Mouse (Mus musculus) stomach, postnatal 0 days (tissue): ENCODE data around the gene Ddx6. TPM values are rescaled to one million over a fixed set of nuclear protein-coding genes. Genes with fewer than 3 reads are reported as not detected.
"Not testable (repeated sequence)": the region's sequence is repeated elsewhere in the genome, so short reads cannot be mapped to it uniquely, and the experiment has no call there.

ENCODE experiments used
- ATAC-seq: fragments of 200-750 bp; cut with Nextera tagmentation; 2 replicates; pipeline ENCODE4 v1.8.0; 2017; ENCODE audit not compliant: low FRiP score, low TSS enrichment
- DNase-seq: peaks from one replicate; pipeline ENCODE4 v3.0.0-alpha.2; 2016; ENCODE audit warnings: low spot score
- H3K27ac ChIP-seq: fragments of 300-500 bp; sonication (generic); replicated peaks from 2 replicates; pipeline ENCODE4 v1.5.1; 2014; ENCODE audit warnings: mild to moderate bottlenecking, control low read depth
- H3K27me3 ChIP-seq: fragments of 300-500 bp; sonication (generic); 2 replicates; pipeline ENCODE4 v1.6.1; 2014; ENCODE audit warnings: low read length; ENCODE audit not compliant: control insufficient read depth, insufficient read depth
- H3K36me3 ChIP-seq: fragments of 300-500 bp; sonication (generic); 2 replicates; pipeline ENCODE4 v1.6.1; 2014; ENCODE audit warnings: low read length, mixed read lengths; ENCODE audit not compliant: control insufficient read depth, insufficient read depth
- H3K4me1 ChIP-seq: fragments of 300-500 bp; sonication (generic); replicated peaks from 2 replicates; pipeline ENCODE4 v1.6.1; 2014; ENCODE audit warnings: antibody characterized with exemption; ENCODE audit not compliant: control insufficient read depth, insufficient read depth
- H3K4me2 ChIP-seq: fragments of 300-500 bp; sonication (generic); replicated peaks from 2 replicates; pipeline ENCODE4 v1.6.1; 2014; ENCODE audit warnings: low read depth, mild to moderate bottlenecking, control low read depth, moderate library complexity
- H3K4me3 ChIP-seq: fragments of 300-500 bp; sonication (generic); 2 replicates; pipeline ENCODE4 v1.5.1; 2014; ENCODE audit warnings: low read depth, low read length, control low read depth
- H3K9ac ChIP-seq: fragments of 300-500 bp; sonication (generic); 2 replicates; pipeline ENCODE4 v1.6.1; 2014; ENCODE audit warnings: mild to moderate bottlenecking, low read length, control low read depth, mixed read lengths
- H3K9me3 ChIP-seq: fragments of 300-500 bp; sonication (generic); 2 replicates; pipeline ENCODE4 v1.6.1; 2016; ENCODE audit warnings: low read length; ENCODE audit not compliant: control insufficient read depth
- CTCF ChIP-seq: IDR thresholded peaks from 2 replicates; pipeline ENCODE4 v1.5.1; 2016; ENCODE audit warnings: antibody characterized with exemption, low read depth, mild to moderate bottlenecking, moderate library complexity
- EP300 ChIP-seq: optimal IDR thresholded peaks from 2 replicates; pipeline ENCODE3; 2016; ENCODE audit warnings: antibody characterized with exemption
- WGBS: fragments of 180-500 bp; shearing (Covaris S2); extraction: QIAGEN DNeasy Blood & Tissue Kit; methylation state at CpG from one replicate; pipeline ENCODE4 v1.1.7; 2014; 5-methylcytosine and 5-hydroxymethylcytosine counted together
- polyA plus RNA-seq: library from polyadenylated mRNA; unstranded; fragments of >200 nt; fragmentation: Nextera tagmentation; extraction: Ambion mirVana; gene quantifications from 2 replicates; pipeline ENCODE4 v1.2.1, GENCODE M21; 2015

The Ddx6 gene
- polyA plus RNA-seq, 1 experiment from 2014 or later = 10.4 TPM

GRCm38 (mm10) chr9:44568083-44568455 is 36.6 kb upstream of the Ddx6 start:
- Histone ChIP-seq H3K27me3 (no peaks in the 10 kb centered on the region), H3K4me2 (no peak overlapping the region), H3K9ac (no peak overlapping the region), H3K9me3 (no peaks in the 10 kb centered on the region), H3K36me3 (no peaks in the 10 kb centered on the region), H3K4me1 (no peaks in the 10 kb centered on the region), H3K27ac (0 out of 2 replicates have a peak overlapping the region, but pooled peaks have one; percentile 56), H3K4me3 (no peak overlapping the region)
- ATAC-seq (no peak), DNase-seq (peak; percentile 32)
- 39% methylated on average over 7 of the region's 7 CpGs for WGBS
- TF ChIP-seq EP300 (no peak), CTCF (no peak)

DNA sequence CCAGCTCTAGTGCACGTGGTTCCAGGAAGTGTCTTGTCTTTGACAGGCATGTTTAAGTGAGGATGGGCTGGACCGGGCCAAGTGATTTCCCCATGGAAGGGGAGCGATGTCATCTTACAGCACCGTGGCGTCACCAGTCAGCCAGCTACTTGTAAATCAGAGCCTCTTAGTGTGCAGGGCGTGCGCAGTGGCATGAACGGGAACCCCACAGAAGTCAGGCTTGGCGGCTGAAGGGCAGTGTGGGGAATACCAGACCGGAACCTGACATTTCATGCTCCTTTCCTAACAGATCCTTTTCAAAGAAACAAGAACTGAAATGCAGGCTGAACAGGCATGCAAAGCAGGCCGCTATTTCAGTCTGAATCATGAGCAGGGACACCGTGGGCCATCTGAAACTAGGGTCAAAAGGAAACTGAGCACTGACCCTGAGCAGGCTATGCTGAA is 33.7 kb upstream of the Ddx6 start:
- Histone ChIP-seq H3K27me3 (no peaks in the 10 kb centered on the region), H3K9ac (no peak overlapping the region), H3K36me3 (no peaks in the 10 kb centered on the region), H3K9me3 (no peaks in the 10 kb centered on the region), H3K4me3 (no peak overlapping the region), H3K27ac (no peak overlapping the region), H3K4me2 (no peak overlapping the region), H3K4me1 (no peaks in the 10 kb centered on the region)
- 85% methylated on average over 12 of the region's 12 CpGs for WGBS
- TF ChIP-seq CTCF (no peak), EP300 (no peak)
- no peak for ATAC-seq
- DNase-seq = no peak

DNA sequence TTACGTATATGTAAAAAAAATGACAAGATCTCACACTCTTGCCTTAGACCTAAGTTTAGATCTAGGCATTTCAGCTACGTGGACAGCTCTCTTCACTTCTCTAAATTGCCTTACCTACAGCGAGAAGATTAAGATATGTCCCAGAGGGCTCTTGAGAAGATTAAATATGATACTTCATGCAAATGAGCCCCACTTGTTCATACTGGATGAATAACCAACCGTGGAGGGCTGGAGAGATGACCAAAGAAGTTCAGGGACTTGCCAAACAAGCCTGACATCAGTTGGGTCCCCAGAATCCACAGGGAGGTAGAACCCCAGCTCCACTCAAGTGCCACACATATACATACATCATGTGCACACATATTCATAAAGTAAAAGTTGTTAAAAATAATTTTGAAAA is 31.4 kb upstream of the Ddx6 start:
- Histone ChIP-seq H3K9ac (no peak overlapping the region), H3K36me3 (no peaks in the 10 kb centered on the region), H3K4me1 (no peaks in the 10 kb centered on the region), H3K4me2 (no peak overlapping the region), H3K27me3 (no peaks in the 10 kb centered on the region), H3K27ac (no peak overlapping the region), H3K9me3 (no peaks in the 10 kb centered on the region), H3K4me3 (no peak overlapping the region)
- DNase-seq (no peak), ATAC-seq (no peak)
- TF ChIP-seq CTCF = no peak
- 79% methylated on average over 4 of the region's 4 CpGs for WGBS

DNA sequence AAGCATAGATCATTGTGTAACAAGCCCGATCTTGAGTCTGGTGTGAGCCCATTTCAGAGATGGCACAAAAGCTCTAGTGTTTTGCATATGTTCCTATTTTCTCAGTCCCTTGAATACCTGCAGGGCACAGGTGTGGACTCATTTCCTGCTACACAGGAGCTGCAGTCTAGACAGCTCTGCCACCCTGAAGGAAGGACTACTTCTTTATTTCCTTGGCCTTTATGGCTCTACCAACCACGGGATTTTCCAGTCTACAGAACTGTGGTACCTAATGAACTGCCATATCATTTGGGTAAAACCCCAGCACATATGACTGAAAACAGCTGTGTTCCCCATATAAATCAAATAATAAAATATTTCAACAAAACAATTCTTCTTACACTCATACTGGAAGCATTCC is 29.6 kb upstream of the Ddx6 start:
- Histone ChIP-seq H3K27me3 (no peaks in the 10 kb centered on the region), H3K4me1 (no peaks in the 10 kb centered on the region), H3K4me2 (no peak overlapping the region), H3K9me3 (no peaks in the 10 kb centered on the region), H3K27ac (no peak overlapping the region), H3K4me3 (no peak overlapping the region), H3K36me3 (no peaks in the 10 kb centered on the region), H3K9ac (no peak overlapping the region)
- ATAC-seq = no peak
- TF ChIP-seq EP300 (no peak), CTCF (no peak)
- DNase-seq = no peak
- 88% methylated on average over 2 of the region's 2 CpGs for WGBS

DNA sequence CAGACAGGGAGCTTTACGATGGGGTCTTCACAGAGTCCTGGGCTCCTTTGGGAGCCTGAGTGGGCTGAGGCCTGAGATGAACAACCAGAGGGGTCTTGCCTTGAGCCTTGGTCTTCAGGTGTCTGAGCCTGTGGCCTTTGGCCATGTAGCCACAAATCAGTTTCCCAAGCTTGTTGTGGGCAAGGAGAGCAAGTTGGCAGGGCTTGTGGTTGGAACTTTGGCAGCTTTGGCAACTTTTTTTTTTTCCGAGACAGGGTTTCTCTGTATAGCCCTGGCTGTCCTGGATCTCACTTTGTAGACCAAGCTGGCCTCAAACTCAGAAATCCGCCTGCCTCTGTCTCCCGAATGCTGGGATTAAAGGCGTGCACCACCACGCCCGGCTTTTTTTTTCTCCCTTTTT is 28.6 kb upstream of the Ddx6 start:
- not testable (repeated sequence) for H3K4me2 ChIP-seq, ATAC-seq, H3K36me3 ChIP-seq, H3K9me3 ChIP-seq, H3K4me1 ChIP-seq, H3K9ac ChIP-seq, H3K27ac ChIP-seq, H3K27me3 ChIP-seq, DNase-seq, H3K4me3 ChIP-seq
- 92% methylated on average over 7 of the region's 7 CpGs for WGBS

DNA sequence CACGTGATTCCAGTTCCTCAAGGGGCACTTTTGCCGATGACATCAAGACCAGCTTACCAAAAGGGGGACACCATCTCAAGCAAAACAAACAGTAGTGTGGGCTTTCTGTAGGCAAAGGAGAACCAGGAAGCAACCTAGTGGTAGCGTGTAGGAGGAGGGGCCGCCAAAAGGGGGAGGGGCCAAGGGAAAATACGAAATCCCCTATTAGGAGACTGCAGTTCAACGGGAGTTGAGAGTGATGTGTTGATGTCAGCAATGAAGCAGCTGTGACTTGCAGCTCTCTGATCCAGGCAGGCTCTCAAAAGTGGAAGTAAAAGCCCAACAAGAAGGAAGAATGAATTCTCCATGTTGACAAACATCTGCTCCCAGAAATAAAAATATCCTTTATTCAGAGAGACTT is 25.3 kb upstream of the Ddx6 start:
- 38% methylated on average over 6 of the region's 6 CpGs for WGBS
- H3K4me1 ChIP-seq = no peaks in the 10 kb centered on the region
- no peaks in the 10 kb centered on the region for H3K36me3 ChIP-seq
- ATAC-seq (peak; percentile 54; the same call in 1 of the 2 replicates), DNase-seq (peak; percentile 42)
- no peak overlapping the region for H3K4me2 ChIP-seq
- H3K9me3 ChIP-seq = no peaks in the 10 kb centered on the region
- no peak overlapping the region for H3K27ac ChIP-seq
- no peak for TF ChIP-seq CTCF
- no peak for TF ChIP-seq EP300
- H3K9ac ChIP-seq = no peak overlapping the region
- H3K27me3 ChIP-seq = no peaks in the 10 kb centered on the region
- no peak overlapping the region for H3K4me3 ChIP-seq
